Mouse (Mus musculus) ES-Bruce4 (cell line): ENCODE results near the gene Bhlhe41. TPM values are rescaled to one million over a fixed set of nuclear protein-coding genes. Genes with fewer than 3 reads are reported as not detected.

ENCODE experiments used
- H3K27ac ChIP-seq: 2 replicates; pipeline ENCODE4 v1.5.1; 2012; ENCODE audit warnings: low read length, inconsistent platforms; ENCODE audit not compliant: insufficient read depth
- H3K27me3 ChIP-seq: 2 replicates; pipeline ENCODE4 v1.6.1; 2012; ENCODE audit warnings: mild to moderate bottlenecking, low read length, inconsistent platforms; ENCODE audit not compliant: control insufficient read depth, poor library complexity, insufficient read depth, severe bottlenecking
- H3K36me3 ChIP-seq: 2 replicates; pipeline ENCODE4 v1.6.1; 2012; ENCODE audit warnings: inconsistent platforms, mild to moderate bottlenecking, low read length, moderate library complexity; ENCODE audit not compliant: control insufficient read depth, poor library complexity, insufficient read depth, severe bottlenecking
- H3K4me1 ChIP-seq: one replicate; pipeline ENCODE4 v1.8.1; 2011; ENCODE audit warnings: low read length; ENCODE audit not compliant: control insufficient read depth, insufficient read depth
- H3K4me3 ChIP-seq: 2 replicates; pipeline ENCODE4 v1.5.1; 2011; ENCODE audit warnings: low read depth, mild to moderate bottlenecking, low read length
- H3K9ac ChIP-seq: 2 replicates; pipeline ENCODE4 v1.6.1; 2012; ENCODE audit warnings: low read depth, mild to moderate bottlenecking, inconsistent platforms; ENCODE audit not compliant: poor library complexity, severe bottlenecking
- H3K9me3 ChIP-seq: replicated peaks from 2 replicates; pipeline ENCODE4 v1.6.1; 2012; ENCODE audit warnings: mild to moderate bottlenecking, low read length, inconsistent platforms; ENCODE audit not compliant: control insufficient read depth, poor library complexity, insufficient read depth, severe bottlenecking
- CTCF ChIP-seq: IDR thresholded peaks from one replicate; pipeline ENCODE4 v1.8.1; 2011; ENCODE audit warnings: low read depth, low read length
- EP300 ChIP-seq: IDR thresholded peaks from 2 replicates; pipeline ENCODE4 v1.6.1; 2011; ENCODE audit warnings: low read depth, low read length; ENCODE audit not compliant: insufficient read depth
- POLR2A ChIP-seq: IDR thresholded peaks from one replicate; pipeline ENCODE4 v1.8.1; 2011; ENCODE audit warnings: low read length; ENCODE audit not compliant: insufficient read depth
- polyA plus RNA-seq: library from polyadenylated mRNA; stranded (reverse); fragments of >200 nt; gene quantifications from 2 replicates; pipeline ENCODE4 v1.2.4, GENCODE M21; 2011; ENCODE audit warnings: low read depth; ENCODE audit not compliant: missing spikeins, insufficient read depth, insufficient read length

Gene Bhlhe41
- polyA plus RNA-seq, 1 experiment, result 5.3 TPM

DNA sequence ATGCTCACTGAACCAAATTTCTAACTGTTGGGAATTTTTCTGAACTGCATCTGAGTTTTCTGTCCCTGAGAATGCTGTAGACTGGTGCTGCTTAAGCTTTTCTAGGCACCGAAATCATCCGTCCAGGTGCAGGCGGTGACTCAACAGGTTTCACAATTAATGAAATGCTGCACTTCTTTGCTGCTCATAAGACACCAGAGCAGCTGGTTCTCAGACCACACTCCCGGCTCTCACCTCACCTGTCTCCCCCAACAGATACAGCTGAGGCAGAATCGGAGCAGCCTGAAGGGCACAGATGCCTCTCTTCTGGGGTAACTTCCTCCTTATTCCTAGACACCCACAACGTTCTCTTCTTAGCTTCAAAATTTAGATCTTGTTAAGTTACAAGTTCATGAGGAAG is 18.4 kb downstream of the Bhlhe41 start:
- H3K4me3 ChIP-seq, result no peak overlapping the region
- H3K36me3 ChIP-seq, result no peaks in the 10 kb centered on the region
- no peaks in the 10 kb centered on the region for H3K9me3 ChIP-seq
- H3K27ac ChIP-seq, result no peak overlapping the region
- no peak for TF ChIP-seq CTCF
- no peak for TF ChIP-seq POLR2A
- no peak for TF ChIP-seq EP300
- no peak overlapping the region for H3K9ac ChIP-seq
- no peaks in the 10 kb centered on the region for H3K27me3 ChIP-seq
- H3K4me1 ChIP-seq, result no peaks in the 10 kb centered on the region

DNA sequence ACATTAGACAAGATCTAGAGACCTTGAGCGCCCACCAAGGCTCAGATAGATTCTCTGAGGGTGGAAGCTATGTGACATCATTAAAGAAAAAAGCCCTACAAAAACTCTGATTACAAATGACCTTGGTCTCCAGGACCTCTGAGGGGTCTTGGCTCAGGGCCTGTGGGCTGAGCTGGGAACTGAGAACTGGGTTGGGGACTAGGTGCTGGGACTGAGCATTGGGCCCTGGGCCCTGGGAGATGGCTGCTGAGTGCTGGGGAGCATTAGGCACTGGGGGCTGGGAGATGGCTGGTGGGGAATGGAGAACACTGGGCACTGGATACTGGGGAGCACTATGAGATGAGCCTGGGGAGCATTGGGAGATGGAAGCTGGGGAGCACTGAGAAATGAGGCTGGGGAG is 19.3 kb downstream of the Bhlhe41 start:
- no peaks in the 10 kb centered on the region for H3K36me3 ChIP-seq
- H3K4me1 ChIP-seq, result no peaks in the 10 kb centered on the region
- H3K27me3 ChIP-seq, result no peaks in the 10 kb centered on the region
- no peak overlapping the region for H3K27ac ChIP-seq
- H3K9ac ChIP-seq, result no peak overlapping the region
- H3K9me3 ChIP-seq, result no peaks in the 10 kb centered on the region
- no peak overlapping the region for H3K4me3 ChIP-seq
- TF ChIP-seq CTCF, result no peak
- no peak for TF ChIP-seq POLR2A
- TF ChIP-seq EP300, result no peak

DNA sequence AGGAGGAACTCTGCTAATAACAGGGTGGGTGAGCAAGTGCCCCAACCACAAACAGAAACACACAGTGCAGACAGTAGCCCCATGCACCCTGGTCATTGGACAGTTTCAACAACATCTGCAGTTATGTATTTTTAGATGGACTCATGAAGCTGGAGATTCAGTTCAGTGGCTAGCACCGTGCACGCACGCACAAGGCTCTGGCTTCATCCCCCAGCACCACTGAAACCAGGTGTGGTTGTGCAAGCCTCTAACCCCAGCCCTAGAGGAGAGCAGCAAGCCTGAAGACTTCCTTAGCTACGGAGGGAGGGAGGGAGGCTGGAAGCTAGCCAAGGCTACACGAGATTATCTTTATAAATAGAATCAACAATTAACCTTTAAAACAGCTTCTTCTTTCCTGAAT is 19.7 kb downstream of the Bhlhe41 start:
- H3K27ac ChIP-seq, result no peak overlapping the region
- H3K4me1 ChIP-seq, result no peaks in the 10 kb centered on the region
- H3K27me3 ChIP-seq, result no peaks in the 10 kb centered on the region
- TF ChIP-seq CTCF, result no peak
- TF ChIP-seq POLR2A, result no peak
- TF ChIP-seq EP300, result no peak
- H3K36me3 ChIP-seq, result no peaks in the 10 kb centered on the region
- no peak overlapping the region for H3K9ac ChIP-seq
- H3K4me3 ChIP-seq, result no peak overlapping the region
- no peaks in the 10 kb centered on the region for H3K9me3 ChIP-seq

DNA sequence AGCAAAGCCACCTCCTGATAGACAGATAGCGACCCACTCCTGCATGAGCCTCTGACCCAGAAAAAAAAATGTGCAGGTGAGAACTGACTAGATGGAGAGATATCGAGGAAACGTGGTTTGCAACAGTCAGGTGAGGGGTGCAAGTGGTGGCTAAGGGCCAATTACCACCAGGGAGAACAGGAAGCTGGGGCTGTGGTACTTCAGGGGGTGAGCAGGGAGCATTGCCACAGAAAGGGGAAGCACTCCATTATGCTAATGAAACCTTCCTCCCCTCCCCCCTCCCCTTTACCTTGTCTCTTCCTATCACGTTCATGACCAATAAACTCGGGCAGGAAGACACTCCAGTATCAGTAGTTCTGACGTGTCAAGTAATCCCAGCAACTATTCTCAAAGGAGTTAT is 30.0 kb downstream of the Bhlhe41 start:
- Histone ChIP-seq H3K27ac (no peak overlapping the region), H3K36me3 (no peaks in the 10 kb centered on the region), H3K4me1 (no peaks in the 10 kb centered on the region), H3K9ac (no peak overlapping the region), H3K27me3 (no peaks in the 10 kb centered on the region), H3K4me3 (no peak overlapping the region), H3K9me3 (no peaks in the 10 kb centered on the region)
- TF ChIP-seq POLR2A, result no peak
- TF ChIP-seq CTCF, result no peak
- no peak for TF ChIP-seq EP300

DNA sequence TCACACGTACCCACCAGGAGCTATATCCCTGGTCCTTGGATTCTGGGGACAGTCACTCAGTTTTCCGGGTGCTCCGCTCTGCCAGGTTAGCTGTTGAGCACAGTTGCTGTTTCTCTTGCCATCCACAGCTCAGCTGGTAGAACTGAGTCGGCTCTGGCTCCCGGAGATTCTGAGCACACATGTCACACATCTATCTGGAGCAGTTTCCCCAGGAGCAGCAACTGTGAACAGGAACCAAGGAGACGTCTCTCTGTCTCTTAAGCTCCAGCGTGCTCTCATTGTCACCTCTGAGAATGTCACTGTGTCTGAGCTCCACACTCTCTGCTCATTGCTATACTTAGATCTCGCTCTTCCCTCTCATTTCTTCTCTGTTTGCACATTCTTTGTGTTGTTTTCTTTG is 32.4 kb downstream of the Bhlhe41 start:
- TF ChIP-seq CTCF (no peak), EP300 (no peak), POLR2A (no peak)
- H3K9ac ChIP-seq, result no peak overlapping the region
- H3K4me1 ChIP-seq, result no peaks in the 10 kb centered on the region

DNA sequence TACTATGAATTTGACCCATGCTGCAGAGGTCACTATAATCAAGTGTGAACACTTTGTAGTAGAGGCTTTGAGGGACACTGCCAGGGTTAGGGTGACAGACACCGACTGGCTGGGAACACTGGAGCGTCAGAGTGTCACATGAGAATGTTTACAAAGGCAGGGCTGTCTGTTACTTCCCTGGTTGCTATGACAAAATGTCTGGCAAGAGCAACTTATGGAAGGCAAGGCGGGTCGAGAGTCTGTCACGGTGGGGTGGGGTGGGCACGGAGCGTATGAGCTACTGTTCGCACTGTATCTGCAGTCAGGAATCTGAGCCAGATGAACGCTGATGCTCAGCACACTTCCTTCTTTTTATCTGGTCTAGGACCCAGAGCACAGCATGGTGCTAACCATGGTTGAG is 34.7 kb downstream of the Bhlhe41 start:
- Histone ChIP-seq H3K4me1 (no peaks in the 10 kb centered on the region), H3K9ac (no peak overlapping the region), H3K27ac (no peak overlapping the region), H3K4me3 (no peak overlapping the region), H3K27me3 (no peaks in the 10 kb centered on the region), H3K9me3 (no peaks in the 10 kb centered on the region), H3K36me3 (no peaks in the 10 kb centered on the region)
- TF ChIP-seq CTCF (no peak), EP300 (no peak), POLR2A (no peak)

More for the DNA sequence above, 32.4 kb downstream of the Bhlhe41 start:
- H3K27me3 ChIP-seq, result no peaks in the 10 kb centered on the region
- H3K27ac ChIP-seq, result no peak overlapping the region
- no peak overlapping the region for H3K4me3 ChIP-seq
- H3K36me3 ChIP-seq, result no peaks in the 10 kb centered on the region
- H3K9me3 ChIP-seq, result no peaks in the 10 kb centered on the region
